Mouse (Mus musculus) hematopoietic stem cell, adult 5-6 weeks (primary cell): ENCODE results near the gene Mybpc3. TPM values are rescaled to one million over a fixed set of nuclear protein-coding genes. Genes with fewer than 3 reads are reported as not detected.
A peak's percentile ranks its signal among the peaks of the same experiment; 100 is the strongest.

ENCODE experiments used
- ATAC-seq, 2 experiments: fragments of 125-278 bp in 1 of 2; replicated peaks in 1 of 2; 2 replicates each; pipeline ENCODE4 v1.8.0; 2016 to 2017; ENCODE audit warnings: inconsistent platforms in 2 of 2, mild to moderate bottlenecking in 2 of 2, moderate number of reproducible peaks in 2 of 2, low read depth in 1 of 2, moderate TSS enrichment in 1 of 2; ENCODE audit not compliant: low FRiP score in 2 of 2, poor library complexity in 2 of 2, severe bottlenecking in 2 of 2, insufficient read depth in 1 of 2, low TSS enrichment in 1 of 2
- total RNA-seq: library from RNA; stranded (forward); fragments of 172-1452, 232-1000 nt; gene quantifications from 2 replicates; pipeline ENCODE4 v1.2.3, GENCODE M21; 2017

The Mybpc3 gene
- 0.69 TPM in 1 of 2 replicates, not detected in the other for total RNA-seq

DNA sequence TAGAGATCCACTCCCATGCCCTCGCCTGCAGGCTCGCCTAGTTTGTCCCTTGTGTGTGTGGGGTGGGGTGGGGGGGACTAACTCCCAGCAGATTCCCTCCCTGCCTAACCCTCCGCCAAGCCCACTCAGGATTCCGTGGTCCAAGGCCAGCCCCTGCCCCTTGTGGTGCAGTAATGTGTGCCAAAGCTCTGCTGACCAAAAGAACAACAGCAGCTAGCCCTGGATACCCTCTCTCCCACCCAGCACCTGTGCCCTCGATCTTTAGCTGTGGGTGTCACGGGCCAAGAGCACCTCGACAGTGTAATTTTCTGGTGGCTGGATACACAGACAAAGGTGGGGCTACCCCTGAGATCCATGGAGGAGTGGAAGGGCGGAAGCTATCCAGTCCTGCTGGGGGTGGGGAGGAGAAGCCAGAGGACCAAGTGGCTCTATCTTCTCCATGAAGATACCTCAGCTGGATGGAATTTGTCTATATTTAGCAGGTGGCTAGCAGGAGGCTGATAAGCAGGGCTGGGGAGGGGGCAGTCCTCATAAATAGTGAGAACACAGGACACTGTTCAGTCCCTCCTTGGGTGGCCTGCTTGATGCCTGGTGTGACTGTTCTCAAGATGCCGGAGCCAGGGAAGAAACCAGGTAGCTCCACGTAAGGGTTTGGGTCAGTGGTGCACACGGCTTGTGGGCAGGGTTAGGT, at the start of gene Mybpc3:
TSS of gene Mybpc3 (plus strand) at position 560 of the 691 bp plus-strand sequence.
- no peak for ATAC-seq

DNA sequence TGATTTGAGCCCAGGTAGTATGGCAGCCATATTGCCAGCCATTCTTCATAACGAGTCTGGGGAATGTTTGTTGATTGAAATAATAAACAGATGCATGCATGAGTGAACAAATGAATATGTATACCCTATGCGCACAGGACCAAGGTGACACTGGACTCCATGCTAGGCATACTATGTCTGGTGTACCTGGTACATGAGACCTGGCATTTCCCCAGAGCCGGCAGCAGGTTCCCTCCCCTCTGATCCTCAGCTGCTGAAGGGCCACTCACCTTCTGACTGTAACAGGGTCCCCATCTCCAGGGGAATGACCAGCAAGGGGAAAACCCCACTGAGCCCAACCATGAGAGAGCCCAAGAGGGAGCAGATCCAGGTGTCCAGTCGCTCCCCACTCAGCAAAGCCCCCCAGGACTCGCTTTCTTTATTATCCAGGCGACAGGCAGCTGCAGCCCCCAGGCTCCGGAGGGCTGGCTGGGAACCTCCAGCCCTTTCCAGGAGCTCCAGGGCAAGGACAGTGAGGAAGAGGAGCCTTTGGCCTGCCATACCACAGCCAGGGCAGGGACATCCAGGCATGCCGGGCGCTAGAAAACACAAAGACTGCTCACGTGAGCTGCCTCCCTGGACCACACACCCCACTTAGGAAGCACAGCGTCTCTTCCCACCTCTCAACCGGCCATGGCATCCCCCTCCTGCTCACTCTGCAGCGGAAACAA, 49.6 kb upstream of the Mybpc3 start:
- no peak for ATAC-seq

DNA sequence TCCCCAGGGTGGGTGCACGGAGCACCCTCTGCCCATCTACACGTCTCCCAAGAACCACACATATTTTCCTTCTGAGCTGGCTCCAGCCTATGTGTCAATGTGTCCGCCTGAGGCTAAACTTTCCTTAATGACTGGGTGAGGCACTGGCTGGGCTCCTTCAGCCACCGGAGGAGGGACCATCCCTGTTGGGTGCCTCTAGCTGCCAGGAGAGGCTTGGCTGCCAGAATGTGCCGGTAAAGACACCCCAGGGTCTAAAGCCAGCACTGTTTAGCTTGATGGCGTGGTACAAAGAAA, 49.1 kb upstream of the Mybpc3 start:
- no peak for ATAC-seq

DNA sequence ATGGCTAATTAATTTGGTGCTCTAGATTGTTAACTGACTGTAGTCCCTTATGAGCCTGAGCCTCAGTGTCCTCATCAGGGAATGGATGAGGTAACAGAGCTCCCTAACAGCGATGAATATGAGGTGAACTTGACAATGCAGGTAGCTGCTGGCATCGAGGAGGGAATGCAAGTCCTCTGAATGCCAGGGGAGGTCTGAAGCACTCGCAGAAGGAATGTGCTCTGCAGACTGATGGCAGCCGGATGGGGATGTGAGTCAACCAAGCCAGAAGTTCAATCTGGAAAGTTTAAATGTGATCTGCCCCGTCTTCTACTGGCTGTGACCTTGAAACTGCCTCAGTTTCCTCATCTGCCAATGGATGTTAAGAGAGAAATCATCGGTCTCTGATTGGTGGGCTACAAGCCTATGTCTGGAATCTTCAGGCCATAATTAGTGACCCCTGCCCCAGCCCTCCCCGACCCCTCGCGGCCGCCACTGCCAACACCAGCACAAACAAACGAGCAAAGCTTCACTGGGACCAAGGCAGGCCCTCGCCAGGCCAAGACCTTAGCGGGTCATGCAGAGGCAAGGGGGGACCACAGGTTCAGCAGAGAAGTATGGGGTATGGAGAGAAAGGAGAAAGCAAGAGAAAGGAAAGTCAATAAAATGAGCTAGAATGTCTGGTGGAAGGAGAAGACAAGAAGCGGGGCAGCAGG, 48.5 kb upstream of the Mybpc3 start:
- no peak for ATAC-seq

DNA sequence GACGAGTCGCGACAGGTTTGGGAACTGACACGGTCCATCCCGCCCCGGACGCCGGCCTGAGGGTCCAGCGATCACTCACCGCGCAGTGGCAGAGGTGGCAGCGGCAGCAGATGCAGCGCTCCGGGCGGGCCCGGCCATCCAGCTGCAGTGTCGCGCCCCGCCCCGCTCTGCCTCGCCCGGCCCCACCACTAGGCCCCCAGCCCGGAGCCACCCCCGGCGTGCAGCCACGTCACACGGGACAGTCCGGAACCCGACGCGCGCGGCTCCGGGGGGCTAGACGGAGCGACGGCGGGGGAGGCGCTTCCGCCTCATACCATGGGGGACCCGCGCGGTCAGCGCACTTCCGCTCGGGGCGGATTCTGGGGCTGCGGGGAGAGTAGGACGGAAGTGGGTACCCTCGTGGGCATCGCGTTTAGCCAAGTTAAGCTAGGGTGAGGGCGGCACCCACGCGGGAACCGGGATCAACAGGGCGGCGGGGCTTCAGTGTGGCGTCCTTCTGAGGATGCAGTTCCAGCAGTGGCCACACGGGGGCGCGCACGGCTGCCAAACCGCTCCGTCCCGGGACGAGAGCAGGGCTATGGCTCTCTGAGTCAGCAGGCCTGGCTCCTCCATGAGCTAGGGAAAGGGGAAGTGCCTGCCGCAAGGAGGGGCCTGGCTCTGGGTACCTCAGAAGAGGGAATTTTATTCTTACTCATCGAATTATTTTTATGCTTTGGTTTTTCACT, 47.7 kb upstream of the Mybpc3 start, which contains the start of gene Slc39a13:
TSS of gene Slc39a13 (minus strand) at position 342 of the 725 bp plus-strand sequence.
- ATAC-seq = peak; percentile 89 to 95

DNA sequence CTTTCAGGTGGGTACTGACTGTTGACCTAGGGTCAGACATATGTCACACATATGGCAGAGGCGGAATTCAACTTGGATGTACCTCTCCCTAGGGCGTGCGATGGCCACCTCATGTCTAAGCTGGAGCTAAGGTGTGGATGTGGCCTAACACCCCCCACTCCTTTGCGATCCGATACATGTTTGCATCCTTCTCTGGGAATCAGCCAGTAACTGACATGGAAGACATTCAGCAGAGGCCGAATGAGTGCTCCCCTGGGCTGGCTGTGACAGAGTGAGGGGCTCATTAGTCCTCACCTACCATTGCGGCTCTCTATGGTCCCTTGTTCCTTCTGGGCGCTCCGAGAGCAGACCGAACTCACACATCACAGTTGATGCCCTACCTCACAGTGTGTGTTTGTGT, 46.9 kb upstream of the Mybpc3 start:
- ATAC-seq = no peak

DNA sequence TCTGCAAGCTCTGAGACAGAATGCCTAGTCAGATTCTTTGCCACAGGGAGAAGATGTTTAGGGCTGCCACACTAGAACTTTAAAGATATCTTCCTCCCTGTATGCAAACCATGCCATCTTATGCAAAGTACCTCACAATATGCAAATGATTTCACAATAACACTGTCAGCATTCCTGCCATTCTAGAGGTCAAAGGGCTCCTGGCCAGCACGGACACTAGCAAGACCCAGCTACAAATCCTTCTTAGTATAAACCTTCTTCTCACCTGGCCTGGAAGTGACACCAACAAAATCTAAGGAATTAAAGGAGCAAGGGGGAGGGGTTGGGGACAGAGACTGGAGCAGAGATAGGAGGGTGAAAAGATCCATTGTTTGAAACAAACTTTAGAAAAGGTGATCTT, 45.9 kb upstream of the Mybpc3 start:
- no peak for ATAC-seq

DNA sequence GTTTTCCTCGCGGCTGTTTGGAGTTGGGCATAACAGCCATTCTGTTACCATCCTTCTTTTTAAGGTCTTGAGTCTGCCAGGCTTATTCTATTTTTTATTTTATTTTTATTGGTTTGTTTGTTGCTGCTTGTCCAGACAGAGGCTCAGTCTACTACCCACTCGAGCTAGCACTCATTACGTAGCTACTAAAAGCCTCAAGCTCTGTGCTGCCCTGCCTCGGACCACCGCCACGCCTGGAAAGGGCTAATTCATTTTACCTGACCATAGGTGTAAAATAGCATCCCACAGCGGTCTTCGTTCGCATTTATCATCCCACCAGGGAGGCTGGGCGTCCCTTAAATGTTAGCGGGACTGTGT, 40.0 kb upstream of the Mybpc3 start:
- ATAC-seq = no peak

DNA sequence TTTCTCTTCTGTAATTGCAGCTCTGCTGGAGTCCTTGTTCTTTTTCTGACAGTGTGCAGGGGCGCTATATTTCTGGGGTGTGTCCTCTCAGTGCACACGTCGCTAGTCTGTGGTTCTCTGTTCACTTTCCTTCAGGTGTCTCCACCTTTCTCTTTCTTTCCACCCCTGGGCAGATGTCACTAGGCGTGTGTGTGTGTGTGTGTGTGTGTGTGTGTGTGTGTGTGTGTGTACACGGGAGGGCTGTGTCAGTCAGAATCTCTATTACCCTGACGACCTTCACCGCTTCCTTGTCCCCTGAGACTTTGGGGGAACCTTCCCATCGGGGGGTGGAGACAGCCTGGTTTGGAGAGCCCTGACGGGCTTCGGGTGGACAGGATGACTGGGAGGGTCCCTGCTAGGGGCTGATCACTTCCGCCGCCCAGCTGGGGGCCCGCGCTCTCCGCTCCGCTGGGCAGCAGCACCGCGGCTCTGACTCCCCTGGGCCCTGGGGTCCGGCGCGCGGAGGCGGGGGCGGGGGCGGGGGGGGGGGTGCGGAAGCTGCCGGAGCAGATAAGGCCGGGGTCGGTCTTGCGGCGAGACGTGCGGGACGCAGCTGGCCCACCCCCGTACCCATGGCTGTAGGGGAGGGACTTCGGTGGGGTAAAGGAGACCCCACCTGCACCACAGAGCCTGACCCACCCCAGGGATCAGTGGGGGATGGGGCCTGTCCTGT, 39.5 kb upstream of the Mybpc3 start:
- ATAC-seq = peak in 1 of 2 experiments; percentile 14; a peak in 1 of 4 replicates

DNA sequence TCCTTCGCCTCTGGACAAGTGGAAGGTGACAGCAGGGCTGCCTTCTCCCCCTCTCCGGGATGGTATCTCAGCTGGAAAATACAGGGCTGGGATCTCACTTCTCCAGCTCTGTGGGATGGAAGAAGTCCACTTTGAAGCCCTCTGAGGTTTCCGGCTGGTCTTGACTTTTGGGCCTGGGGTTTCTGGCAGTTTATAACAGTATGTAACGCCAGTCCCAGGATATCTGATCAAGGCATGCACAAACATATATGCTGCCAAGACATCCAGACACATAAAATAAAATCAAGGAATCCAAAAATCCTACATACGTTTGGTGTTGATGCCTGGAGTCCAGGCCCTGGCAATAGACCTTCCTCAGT, 38.9 kb upstream of the Mybpc3 start:
- no peak for ATAC-seq

DNA sequence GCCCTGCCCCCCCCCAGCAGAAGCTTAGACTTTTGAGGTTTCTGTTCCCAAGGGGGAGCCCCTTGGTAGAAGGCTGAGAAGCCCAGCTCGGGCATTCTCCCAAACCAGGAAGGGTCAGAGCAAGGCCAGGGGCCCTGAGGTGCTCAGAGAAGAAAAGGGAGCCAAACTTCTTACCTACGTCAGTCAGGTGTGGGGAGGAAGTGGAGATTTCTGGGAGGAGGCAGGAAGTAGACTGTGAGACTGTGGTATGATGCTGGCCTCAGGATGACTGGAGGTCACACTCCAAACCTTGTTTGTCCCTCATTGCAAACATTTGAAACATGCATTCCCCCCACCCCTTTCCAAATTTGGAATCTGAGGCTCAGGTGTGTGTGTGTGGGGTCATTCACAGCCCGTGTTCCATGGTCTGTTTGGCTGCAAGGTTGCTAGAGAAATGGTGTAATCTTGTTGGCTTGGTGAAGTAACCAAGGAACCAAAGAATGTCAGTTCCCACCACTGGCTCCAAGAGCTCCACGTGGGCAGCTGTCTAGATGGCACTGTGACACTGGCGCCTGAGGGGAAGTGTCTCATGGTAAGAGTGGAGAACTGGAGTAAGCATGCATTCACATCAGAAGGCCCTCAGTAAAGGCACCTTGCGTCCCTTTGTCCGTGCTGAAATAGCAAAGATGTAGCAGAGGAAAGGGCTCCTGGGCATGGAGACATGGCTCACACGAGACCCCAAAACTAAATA, 37.0 kb upstream of the Mybpc3 start:
- peak in 1 of 2 experiments; percentile 25; a peak in 2 of 4 replicates for ATAC-seq

DNA sequence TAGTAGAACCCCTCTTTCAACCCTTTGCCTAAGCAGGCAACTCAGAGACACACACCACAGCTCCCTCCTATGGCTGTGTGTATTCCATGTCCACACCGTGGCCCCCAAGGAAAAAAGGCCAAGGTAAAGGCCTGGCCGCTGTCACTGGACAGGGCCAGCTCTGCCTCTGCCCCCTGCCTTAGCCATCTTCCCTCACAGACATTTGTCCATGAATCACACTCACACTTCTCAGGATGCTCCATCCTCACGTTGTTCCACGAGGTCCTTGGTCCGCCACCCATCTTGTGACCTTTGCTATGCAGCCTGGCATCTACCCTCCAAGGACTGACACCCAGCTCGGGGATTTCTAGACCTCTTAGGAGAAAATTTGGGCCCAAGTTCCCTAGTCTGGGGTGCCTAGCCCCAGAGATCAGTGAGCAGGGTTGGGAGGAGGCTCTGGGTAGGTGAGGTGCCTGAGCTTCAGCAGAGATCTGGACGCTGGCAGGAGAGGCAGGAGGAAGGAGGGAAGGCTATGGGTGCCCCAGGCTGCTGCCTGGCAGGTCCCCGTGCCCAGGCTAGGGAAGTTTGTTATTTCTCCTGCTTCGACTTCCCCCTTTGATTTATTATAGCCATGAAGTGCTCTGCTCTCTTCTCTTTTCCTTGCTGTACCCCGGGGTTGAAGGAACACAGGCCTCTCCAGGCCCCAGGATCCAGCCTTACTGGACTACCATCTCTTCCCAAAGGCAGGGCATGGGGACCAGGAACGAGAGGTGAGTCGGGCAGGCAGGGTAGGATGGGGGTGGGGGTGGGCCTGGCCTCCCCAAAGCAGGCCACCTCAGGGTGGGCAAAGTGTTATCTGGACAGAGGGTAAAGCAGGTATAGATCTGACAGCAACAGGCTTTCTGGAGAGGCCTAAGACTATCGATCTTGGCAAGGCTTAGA, 35.9 kb upstream of the Mybpc3 start, which contains the start of gene Spi1:
TSS of gene Spi1 (plus strand) at position 616 of the 921 bp plus-strand sequence.
- no peak for ATAC-seq

DNA sequence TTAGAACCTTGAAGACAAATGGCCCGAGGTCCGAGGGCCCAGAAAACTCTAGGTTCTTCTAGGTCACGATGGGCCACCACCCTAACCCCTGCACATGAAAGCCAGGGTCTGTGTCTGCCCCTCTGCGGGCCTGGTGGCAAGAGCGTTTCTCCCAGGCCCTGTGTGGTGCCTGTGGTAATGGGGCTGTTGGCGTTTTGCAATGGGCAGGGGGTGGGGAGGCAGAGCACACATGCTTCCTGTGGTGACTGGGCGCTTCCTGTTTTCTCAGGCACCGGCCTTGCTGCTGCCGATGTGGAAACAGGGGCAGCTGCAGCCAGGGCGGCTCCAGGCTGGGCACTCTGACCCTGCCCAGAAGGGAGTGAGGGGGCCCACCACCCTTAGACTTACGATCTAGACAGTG, 35.1 kb upstream of the Mybpc3 start:
- peak; percentile 80 to 81 for ATAC-seq

DNA sequence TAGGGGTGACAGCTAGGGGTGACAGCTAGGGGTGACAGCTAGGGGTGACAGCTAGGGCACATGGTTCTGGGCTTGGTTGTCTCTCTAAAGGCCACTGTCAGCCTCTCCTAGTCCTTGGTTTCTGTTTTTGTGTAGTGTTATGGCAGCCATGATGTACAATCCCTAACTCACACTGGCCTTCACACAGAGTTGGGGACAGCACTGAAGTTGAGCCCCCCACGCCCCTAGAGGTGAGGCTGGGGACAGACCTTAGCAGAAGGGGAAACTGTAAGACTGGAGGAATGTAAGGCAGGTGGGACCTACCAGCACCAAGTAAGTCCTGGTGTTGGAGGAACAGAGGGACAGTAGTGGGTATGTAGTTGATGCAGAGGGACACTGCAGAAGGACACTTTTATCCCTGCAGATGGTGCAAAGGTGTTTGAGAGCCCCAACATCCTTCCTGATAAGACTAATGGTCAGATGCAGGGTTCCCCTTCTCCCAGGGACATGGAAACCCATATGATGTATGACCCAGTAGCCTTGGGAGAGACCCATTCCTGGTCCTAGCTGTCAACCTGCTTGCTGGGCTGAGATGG, 34.5 kb upstream of the Mybpc3 start:
- peak in 1 of 2 experiments; percentile 1; a peak in 1 of 4 replicates for ATAC-seq

DNA sequence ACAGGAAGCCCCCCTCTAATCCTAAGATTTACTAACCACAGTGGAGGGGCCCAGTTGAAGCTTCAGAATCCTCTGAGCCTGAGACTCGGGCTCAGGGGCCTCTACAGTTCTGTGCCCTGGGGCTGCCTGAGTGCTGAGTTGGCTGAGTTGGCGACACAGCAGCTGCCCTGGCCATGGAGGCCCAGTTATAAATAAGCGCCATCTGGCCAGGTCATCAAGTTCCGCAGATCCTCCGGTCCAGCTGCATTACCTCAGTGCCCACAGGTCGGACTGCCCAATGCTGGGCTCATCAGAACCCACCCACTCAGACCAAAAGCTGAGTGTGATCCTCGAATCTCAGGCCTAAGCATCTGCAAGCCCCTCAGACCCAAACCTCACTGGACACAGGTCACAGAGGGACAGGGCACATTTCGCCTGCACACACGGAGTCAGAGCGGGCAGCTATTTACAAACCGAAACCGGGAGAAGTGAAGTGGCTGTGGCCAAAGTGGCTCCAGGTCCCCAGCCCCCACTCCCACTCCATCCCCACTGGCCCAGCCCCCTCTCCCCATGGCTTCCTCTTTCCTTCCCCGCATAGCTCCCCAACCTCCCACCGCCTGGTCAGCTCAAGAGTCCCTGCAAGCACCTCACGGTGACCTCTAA, 33.6 kb upstream of the Mybpc3 start:
- ATAC-seq = no peak
